Mouse (Mus musculus) forebrain, embryonic 13.5 days (tissue): ENCODE results near the gene Dnaaf3. TPM values are rescaled to one million over a fixed set of nuclear protein-coding genes. Genes with fewer than 3 reads are reported as not detected.

ENCODE experiments used
- ATAC-seq: fragments of 200-750 bp; cut with Nextera tagmentation; 2 replicates; pipeline ENCODE4 v1.8.0; 2017
- H3K27ac ChIP-seq: fragments of 300-500 bp; sonication (generic); 2 replicates; pipeline ENCODE4 v1.5.1; 2015; ENCODE audit warnings: inconsistent platforms, mild to moderate bottlenecking, moderate library complexity
- H3K27me3 ChIP-seq: fragments of 300-500 bp; sonication (generic); 2 replicates; pipeline ENCODE4 v1.6.1; 2015; ENCODE audit warnings: mild to moderate bottlenecking, inconsistent platforms
- H3K36me3 ChIP-seq: fragments of 300-500 bp; sonication (generic); 2 replicates; pipeline ENCODE4 v1.6.1; 2015; ENCODE audit warnings: mild to moderate bottlenecking, inconsistent platforms; ENCODE audit not compliant: poor library complexity, severe bottlenecking
- H3K4me1 ChIP-seq: fragments of 300-500 bp; sonication (generic); 2 replicates; pipeline ENCODE4 v1.6.1; 2015; ENCODE audit warnings: inconsistent platforms
- H3K4me2 ChIP-seq: fragments of 300-500 bp; sonication (generic); 2 replicates; pipeline ENCODE4 v1.6.1; 2015; ENCODE audit warnings: inconsistent platforms, mild to moderate bottlenecking, moderate library complexity
- H3K4me3 ChIP-seq: fragments of 300-500 bp; sonication (generic); 2 replicates; pipeline ENCODE4 v1.5.1; 2015; ENCODE audit warnings: mild to moderate bottlenecking, inconsistent platforms
- H3K9ac ChIP-seq: fragments of 300-500 bp; sonication (generic); 2 replicates; pipeline ENCODE4 v1.6.1; 2015; ENCODE audit warnings: mild to moderate bottlenecking, inconsistent platforms
- H3K9me3 ChIP-seq: fragments of 300-500 bp; sonication (generic); replicated peaks from 2 replicates; pipeline ENCODE4 v1.6.1; 2016; ENCODE audit warnings: inconsistent platforms
- WGBS: fragments of 180-500 bp; shearing (Covaris S2); methylation state at CpG from one replicate; pipeline ENCODE4 v1.1.7; 2015; 5-methylcytosine and 5-hydroxymethylcytosine counted together
- microRNA-seq: library from miRNA; unstranded; fragments of <30 nt; microRNA quantifications from one replicate; pipeline ENCODE4, GENCODE M21; 2016
- polyA plus RNA-seq: library from polyadenylated mRNA; unstranded; fragments of >200 nt; fragmentation: Nextera tagmentation; extraction: Ambion mirVana; gene quantifications from 2 replicates; pipeline ENCODE4 v1.2.1, GENCODE M21; 2015

The Dnaaf3 gene
- polyA plus RNA-seq, 1 experiment from 2014 or later: 1.4 TPM

- Histone ChIP-seq H3K9ac (no peak overlapping the region), H3K36me3 (peaks cover 86% of the 10 kb centered on the region), H3K9me3 (no peaks in the 10 kb centered on the region), H3K27ac (no peak overlapping the region), H3K4me3 (no peak overlapping the region), H3K4me1 (peaks cover 6% of the 10 kb centered on the region; the same call in 1 of the 2 replicates), H3K27me3 (no peaks in the 10 kb centered on the region), H3K4me2 (no peak overlapping the region)
- no peak for ATAC-seq
- 94% methylated on average over 13 of the region's 13 CpGs for WGBS
These were observed 39.7 kb downstream of the Dnaaf3 start for GRCm38 (mm10) chr7:4492284-4493224.

GRCm38 (mm10) chr7:4491308-4491707 lies 40.9 kb downstream of the Dnaaf3 start:
- Histone ChIP-seq H3K27ac (no peak overlapping the region), H3K36me3 (peaks cover 86% of the 10 kb centered on the region), H3K9ac (no peak overlapping the region), H3K4me1 (no peaks in the 10 kb centered on the region), H3K4me3 (no peak overlapping the region), H3K27me3 (no peaks in the 10 kb centered on the region), H3K9me3 (no peaks in the 10 kb centered on the region), H3K4me2 (no peak overlapping the region)
- no peak for ATAC-seq
- WGBS: 88% methylated on average over 6 of the region's 6 CpGs

- 88% methylated on average over 12 of the region's 12 CpGs for whole genome bisulfite sequencing
- peaks cover 61% of the 10 kb centered on the region for H3K36me3 ChIP-seq
- H3K9me3 ChIP-seq: no peaks in the 10 kb centered on the region
These were observed 50.0 kb downstream of the Dnaaf3 start for GRCm38 (mm10) chr7:4482281-4482680.

DNA sequence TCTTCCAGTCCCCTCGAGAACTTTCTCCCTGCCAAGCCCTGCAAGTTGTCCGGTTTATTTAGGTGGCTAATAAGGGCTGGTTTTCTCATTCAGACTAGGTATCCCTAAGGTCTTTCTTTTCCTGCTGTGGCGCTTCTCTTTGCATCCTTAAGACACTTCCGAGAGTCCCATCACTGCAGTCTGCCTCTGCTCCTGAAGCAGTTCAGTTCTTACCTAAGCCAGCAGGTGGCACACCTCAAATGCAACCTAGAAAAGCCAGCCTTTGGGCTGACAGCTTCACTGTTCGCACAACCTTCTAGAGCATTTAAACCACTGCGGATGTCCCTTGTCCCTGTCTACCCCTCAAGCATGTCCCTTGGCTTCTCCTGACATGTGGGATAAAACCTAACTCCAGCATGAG lies 52.6 kb downstream of the Dnaaf3 start:
- WGBS: 24% methylated on average over 6 of the region's 6 CpGs
- Histone ChIP-seq H3K9ac (no peak overlapping the region), H3K9me3 (no peaks in the 10 kb centered on the region), H3K4me2 (peak overlapping the region; percentile 84; the same call in 1 of the 2 replicates), H3K36me3 (peaks cover 36% of the 10 kb centered on the region), H3K4me1 (peaks cover 21% of the 10 kb centered on the region), H3K4me3 (no peak overlapping the region), H3K27me3 (peaks cover 30% of the 10 kb centered on the region), H3K27ac (no peak overlapping the region)
- no peak for ATAC-seq

More at GRCm38 (mm10) chr7:4482281-4482680, 50.0 kb downstream of the Dnaaf3 start:
- H3K27me3 ChIP-seq: peaks cover 10% of the 10 kb centered on the region
- no peak overlapping the region for H3K4me2 ChIP-seq
- H3K4me1 ChIP-seq: peaks cover 21% of the 10 kb centered on the region
- H3K4me3 ChIP-seq: no peak overlapping the region
- no peak for ATAC-seq
- H3K9ac ChIP-seq: no peak overlapping the region
- no peak overlapping the region for H3K27ac ChIP-seq

GRCm38 (mm10) chr7:4478796-4479291 lies 53.4 kb downstream of the Dnaaf3 start:
- Histone ChIP-seq H3K36me3 (peaks cover 28% of the 10 kb centered on the region), H3K27ac (peak overlapping the region; percentile 59; the same call in 1 of the 2 replicates), H3K4me1 (peaks cover 21% of the 10 kb centered on the region), H3K27me3 (peaks cover 37% of the 10 kb centered on the region), H3K9ac (peak overlapping the region; percentile 67), H3K4me3 (peak overlapping the region; percentile 48), H3K4me2 (peak overlapping the region; percentile 84), H3K9me3 (no peaks in the 10 kb centered on the region)
- ATAC-seq: peak; percentile 11
- WGBS: 5% methylated on average over 16 of the region's 16 CpGs

DNA sequence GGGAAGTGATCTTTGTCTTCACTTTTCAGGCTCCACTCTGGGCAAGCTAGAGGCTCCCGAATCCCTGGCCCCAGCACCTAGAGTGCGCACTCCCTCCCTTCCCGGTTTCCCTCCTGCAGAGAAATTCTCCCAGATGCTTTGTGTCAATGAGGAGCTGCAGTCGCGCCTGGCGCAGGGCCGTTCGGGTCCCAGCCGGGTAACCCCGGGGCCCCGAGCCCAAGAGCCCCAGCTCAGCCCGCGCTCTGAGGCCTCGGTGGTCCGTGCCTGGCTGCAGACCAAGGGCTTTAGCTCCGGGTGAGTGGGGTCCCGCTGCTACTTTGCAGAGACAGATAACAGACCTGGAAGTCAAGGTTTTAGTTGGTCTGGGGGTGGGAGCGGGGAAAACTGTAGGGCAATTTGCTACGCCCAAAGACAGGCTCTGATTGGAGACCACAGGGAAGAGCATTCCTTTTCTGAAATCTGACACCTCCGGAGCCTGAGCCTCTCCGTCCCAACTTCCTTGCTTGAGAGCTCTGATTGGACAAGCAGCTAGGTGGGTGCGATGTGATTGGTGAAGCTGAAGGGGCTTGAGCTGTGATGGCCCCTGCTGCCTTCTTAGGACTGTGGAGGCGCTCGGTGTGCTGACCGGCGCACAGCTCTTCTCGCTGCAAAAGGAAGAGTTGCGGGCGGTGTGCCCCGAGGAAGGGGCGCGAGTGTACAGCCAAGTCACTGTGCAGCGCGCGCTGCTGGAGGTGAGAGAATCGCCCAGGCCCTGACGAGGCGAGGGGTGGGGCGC lies 54.0 kb downstream of the Dnaaf3 start:
- Histone ChIP-seq H3K4me1 (peaks cover 21% of the 10 kb centered on the region), H3K27me3 (peaks cover 44% of the 10 kb centered on the region), H3K36me3 (peaks cover 21% of the 10 kb centered on the region), H3K4me2 (peak overlapping the region; percentile 84), H3K4me3 (peak overlapping the region; percentile 48), H3K9me3 (no peaks in the 10 kb centered on the region), H3K27ac (peak overlapping the region; percentile 76), H3K9ac (peak overlapping the region; percentile 67)
- WGBS: under 1% methylated on average over 39 of the region's 39 CpGs
- ATAC-seq: peak; percentile 98

GRCm38 (mm10) chr7:4473940-4474339 lies 58.3 kb downstream of the Dnaaf3 start:
- no peak overlapping the region for H3K9ac ChIP-seq
- H3K4me1 ChIP-seq: peaks cover 27% of the 10 kb centered on the region
- H3K9me3 ChIP-seq: no peaks in the 10 kb centered on the region
- no peak overlapping the region for H3K4me3 ChIP-seq
- H3K4me2 ChIP-seq: no peak overlapping the region
- H3K27ac ChIP-seq: no peak overlapping the region
- no peaks in the 10 kb centered on the region for H3K36me3 ChIP-seq
- H3K27me3 ChIP-seq: peaks cover 67% of the 10 kb centered on the region
- WGBS: 12% methylated on average over 18 of the region's 19 CpGs
- ATAC-seq: no peak

Small RNAs within 50 kb of the gene (microRNA-seq; reads per million reads assigned to microRNA genes)
- gene Gm23577: not detected

Other genes with a start within 250 kb of the Dnaaf3 start
- gene Ncr1, start 194.7 kb downstream of the Dnaaf3 start, polyA plus RNA-seq: not detected in 2 replicates
- 0.05 TPM in 2 replicates for gene Gp6, start 134.7 kb downstream of the Dnaaf3 start, polyA plus RNA-seq
- 30.5 and 33.6 TPM in 2 replicates for gene Rdh13, start 86.8 kb downstream of the Dnaaf3 start, polyA plus RNA-seq
- gene Eps8l1, start 71.8 kb downstream of the Dnaaf3 start, polyA plus RNA-seq: 4.0 and 5.7 TPM in 2 replicates
- 33.8 and 36.8 TPM in 2 replicates for gene Ppp1r12c, start 30.8 kb downstream of the Dnaaf3 start, polyA plus RNA-seq
- gene Tnnt1, start 16.1 kb downstream of the Dnaaf3 start, polyA plus RNA-seq: 3.9 and 5.7 TPM in 2 replicates
- gene Tnni3, start 8.2 kb downstream of the Dnaaf3 start, polyA plus RNA-seq: 0.89 and 4.9 TPM in 2 replicates
- gene Syt5, start 15.1 kb upstream of the Dnaaf3 start, polyA plus RNA-seq: 64.0 and 86.3 TPM in 2 replicates
- gene Ptprh, start 71.6 kb upstream of the Dnaaf3 start, polyA plus RNA-seq: 0.09 and 0.13 TPM in 2 replicates
- gene Tmem86b, start 99.0 kb upstream of the Dnaaf3 start, polyA plus RNA-seq: 2.9 and 3.3 TPM in 2 replicates
- gene Ppp6r1, start 126.6 kb upstream of the Dnaaf3 start, polyA plus RNA-seq: 7.8 and 8.1 TPM in 2 replicates
- 117 and 125 TPM in 2 replicates for gene Hspbp1, start 152.6 kb upstream of the Dnaaf3 start, polyA plus RNA-seq
- gene Brsk1, start 158.2 kb upstream of the Dnaaf3 start, polyA plus RNA-seq: 6.1 and 6.5 TPM in 2 replicates
- gene Tmem150b, start 192.8 kb upstream of the Dnaaf3 start, polyA plus RNA-seq: 0.27 and 0.29 TPM in 2 replicates
- 75.3 and 84.3 TPM in 2 replicates for gene Kmt5c, start 207.7 kb upstream of the Dnaaf3 start, polyA plus RNA-seq
- gene Cox6b2, start 220.6 kb upstream of the Dnaaf3 start, polyA plus RNA-seq: 17.8 and 22.1 TPM in 2 replicates
- gene Fam71e2, start 238.8 kb upstream of the Dnaaf3 start, polyA plus RNA-seq: not detected in 2 replicates